Mouse (Mus musculus): ENCODE data around the gene Lysmd1. TPM values are rescaled to one million over a fixed set of nuclear protein-coding genes. Genes with fewer than 3 reads are reported as not detected.

Gene Lysmd1
- polyA plus RNA-seq, 1 experiment from 2014 or later: 14.4 TPM

GRCm38 (mm10) chr3:95135023-95135422 is 1.1 kb downstream of the Lysmd1 start:
- Histone ChIP-seq H3K9me3 (replicated peaks; ENCODE audit: low read length) (no peaks in the 10 kb centered on the region), H3K4me2 (ENCODE audit: low read length) (peak overlapping the region; percentile 53), H3K36me3 (ENCODE audit: insufficient read depth, low read length) (peaks cover 3% of the 10 kb centered on the region), H3K27me3 (ENCODE audit: insufficient read depth, low read length) (no peaks in the 10 kb centered on the region), H3K9ac (ENCODE audit: low read depth, low read length) (0 out of 2 replicates have a peak overlapping the region, but pooled peaks have one; percentile 31), H3K4me3 (replicated peaks; ENCODE audit: low read depth, low read length) (peak overlapping the region; percentile 30), H3K27ac (peak overlapping the region; percentile 50; the same call in 1 of the 2 replicates), H3K4me1 (replicated peaks; ENCODE audit: insufficient read depth, low read length) (peaks cover 12% of the 10 kb centered on the region)
- DNase-seq (ENCODE audit: low spot score): peak; percentile 68
- WGBS: 18% methylated on average over 6 of the region's 6 CpGs
- no peak for TF ChIP-seq CTCF (IDR thresholded peaks at IDR 0.05; ENCODE audit: low read depth)
- ATAC-seq (replicated peaks; ENCODE audit: low FRiP score, low read depth): no peak

GRCm38 (mm10) chr3:95135433-95136052 is 1.7 kb downstream of the Lysmd1 start:
- Histone ChIP-seq H3K27ac (peak overlapping the region; percentile 50; the same call in 1 of the 2 replicates), H3K4me2 (ENCODE audit: low read length) (peak overlapping the region; percentile 53), H3K4me1 (replicated peaks; ENCODE audit: insufficient read depth, low read length) (peaks cover 12% of the 10 kb centered on the region), H3K27me3 (ENCODE audit: insufficient read depth, low read length) (no peaks in the 10 kb centered on the region), H3K9me3 (replicated peaks; ENCODE audit: low read length) (no peaks in the 10 kb centered on the region), H3K9ac (ENCODE audit: low read depth, low read length) (no peak overlapping the region), H3K36me3 (ENCODE audit: insufficient read depth, low read length) (peaks cover 7% of the 10 kb centered on the region), H3K4me3 (replicated peaks; ENCODE audit: low read depth, low read length) (0 out of 2 replicates have a peak overlapping the region, but pooled peaks have one; percentile 30)
- TF ChIP-seq CTCF (IDR thresholded peaks at IDR 0.05; ENCODE audit: low read depth): no peak
- ATAC-seq (replicated peaks; ENCODE audit: low FRiP score, low read depth): no peak
- WGBS: 81% methylated on average over 7 of the region's 7 CpGs
- no peak for DNase-seq (ENCODE audit: low spot score)

DNA sequence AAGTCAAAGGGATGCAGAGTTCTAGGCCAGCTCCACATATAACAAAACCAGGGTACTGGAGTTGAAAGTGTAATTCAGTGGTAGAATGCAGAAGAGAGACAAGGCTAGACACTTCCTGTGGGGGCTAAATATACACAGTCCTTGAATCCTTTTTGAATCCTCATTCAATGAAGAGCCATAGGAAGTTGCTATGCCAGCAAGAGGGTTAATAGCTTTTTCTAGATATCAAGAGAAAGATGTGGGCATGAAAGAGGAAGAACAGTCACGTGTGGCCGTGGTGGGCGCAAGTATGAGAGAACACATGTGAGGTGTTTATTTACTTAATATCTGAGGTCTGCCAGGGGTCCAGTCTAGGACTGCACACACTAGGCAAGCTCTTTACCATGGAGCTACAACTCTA is 2.4 kb downstream of the Lysmd1 start:
- H3K9me3 ChIP-seq (replicated peaks; ENCODE audit: low read length): no peaks in the 10 kb centered on the region
- DNase-seq (ENCODE audit: low spot score) (no peak), ATAC-seq (replicated peaks; ENCODE audit: low FRiP score, low read depth) (no peak)
- H3K4me2 ChIP-seq (ENCODE audit: low read length): no peak overlapping the region
- WGBS: 94% methylated on average over 3 of the region's 3 CpGs
- TF ChIP-seq CTCF (IDR thresholded peaks at IDR 0.05; ENCODE audit: low read depth): no peak
- no peak overlapping the region for H3K4me3 ChIP-seq (replicated peaks; ENCODE audit: low read depth, low read length)
- H3K36me3 ChIP-seq (ENCODE audit: insufficient read depth, low read length): peaks cover 7% of the 10 kb centered on the region
- peaks cover 12% of the 10 kb centered on the region for H3K4me1 ChIP-seq (replicated peaks; ENCODE audit: insufficient read depth, low read length)
- H3K27me3 ChIP-seq (ENCODE audit: insufficient read depth, low read length): no peaks in the 10 kb centered on the region
- H3K9ac ChIP-seq (ENCODE audit: low read depth, low read length): no peak overlapping the region
- no peak overlapping the region for H3K27ac ChIP-seq

DNA sequence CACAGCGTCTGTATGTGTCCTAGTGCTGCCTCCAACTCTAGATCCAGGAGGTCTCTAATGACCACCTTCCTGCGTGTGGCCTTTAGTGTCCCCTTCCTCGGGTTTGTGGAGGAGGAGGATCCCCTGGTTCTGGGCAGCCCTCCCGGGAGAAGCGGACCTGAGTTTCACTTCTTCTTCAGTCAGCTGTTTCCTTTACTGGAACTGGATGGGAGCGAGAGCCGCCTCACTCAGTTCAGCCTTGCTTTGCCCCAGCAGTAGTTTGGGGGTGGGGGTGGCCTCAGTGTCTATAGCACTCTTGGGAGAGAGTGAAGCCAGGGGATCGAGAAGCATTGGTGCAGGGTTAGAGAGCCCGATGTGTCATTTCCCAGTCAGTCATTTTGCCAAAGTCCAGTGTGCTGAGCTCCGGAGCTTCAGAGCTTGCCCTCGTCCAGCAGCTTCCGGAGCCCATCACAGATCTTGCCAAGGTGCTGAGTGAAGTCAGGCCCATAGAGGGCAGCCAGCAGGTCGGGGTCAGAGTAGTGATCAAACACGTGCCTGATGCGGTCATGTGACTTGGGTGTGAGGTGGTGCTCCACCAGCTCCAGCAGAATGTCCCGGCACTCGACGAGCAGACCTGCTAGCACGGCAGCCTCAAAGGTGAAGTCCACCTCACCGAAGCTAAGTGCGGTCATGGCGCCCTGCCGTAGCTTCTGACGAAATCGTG is 5.8 kb downstream of the Lysmd1 start:
- peaks cover 7% of the 10 kb centered on the region for H3K36me3 ChIP-seq (ENCODE audit: insufficient read depth, low read length)
- H3K9me3 ChIP-seq (replicated peaks; ENCODE audit: low read length): no peaks in the 10 kb centered on the region
- WGBS: 73% methylated on average over 25 of the region's 25 CpGs
- DNase-seq (ENCODE audit: low spot score) (no peak), ATAC-seq (replicated peaks; ENCODE audit: low FRiP score, low read depth) (peak; percentile 31; the same call in 1 of the 2 replicates)
- no peak overlapping the region for H3K4me2 ChIP-seq (ENCODE audit: low read length)
- H3K27ac ChIP-seq: no peak overlapping the region
- H3K27me3 ChIP-seq (ENCODE audit: insufficient read depth, low read length): no peaks in the 10 kb centered on the region
- TF ChIP-seq CTCF (IDR thresholded peaks at IDR 0.05; ENCODE audit: low read depth): no peak
- no peak overlapping the region for H3K9ac ChIP-seq (ENCODE audit: low read depth, low read length)
- H3K4me1 ChIP-seq (replicated peaks; ENCODE audit: insufficient read depth, low read length): peaks cover 7% of the 10 kb centered on the region; the same call in 1 of the 2 replicates
- no peak overlapping the region for H3K4me3 ChIP-seq (replicated peaks; ENCODE audit: low read depth, low read length)

GRCm38 (mm10) chr3:95140289-95140595 is 6.4 kb downstream of the Lysmd1 start:
- no peaks in the 10 kb centered on the region for H3K9me3 ChIP-seq (replicated peaks; ENCODE audit: low read length)
- no peak overlapping the region for H3K9ac ChIP-seq (ENCODE audit: low read depth, low read length)
- peaks cover 7% of the 10 kb centered on the region; the same call in 1 of the 2 replicates for H3K4me1 ChIP-seq (replicated peaks; ENCODE audit: insufficient read depth, low read length)
- peaks cover 7% of the 10 kb centered on the region for H3K36me3 ChIP-seq (ENCODE audit: insufficient read depth, low read length)
- no peak overlapping the region for H3K4me3 ChIP-seq (replicated peaks; ENCODE audit: low read depth, low read length)
- no peak overlapping the region for H3K4me2 ChIP-seq (ENCODE audit: low read length)
- TF ChIP-seq CTCF (IDR thresholded peaks at IDR 0.05; ENCODE audit: low read depth): no peak
- DNase-seq (ENCODE audit: low spot score) (no peak), ATAC-seq (replicated peaks; ENCODE audit: low FRiP score, low read depth) (no peak; the same call in 1 of the 2 replicates)
- 70% methylated on average over 18 of the region's 18 CpGs for WGBS
- H3K27ac ChIP-seq: no peak overlapping the region
- no peaks in the 10 kb centered on the region for H3K27me3 ChIP-seq (ENCODE audit: insufficient read depth, low read length)

GRCm38 (mm10) chr3:95140795-95141194 is 6.9 kb downstream of the Lysmd1 start:
- ATAC-seq (replicated peaks; ENCODE audit: low FRiP score, low read depth) (no peak), DNase-seq (ENCODE audit: low spot score) (no peak)
- Histone ChIP-seq H3K36me3 (ENCODE audit: insufficient read depth, low read length) (peaks cover 7% of the 10 kb centered on the region), H3K27ac (no peak overlapping the region), H3K9me3 (replicated peaks; ENCODE audit: low read length) (no peaks in the 10 kb centered on the region), H3K27me3 (ENCODE audit: insufficient read depth, low read length) (no peaks in the 10 kb centered on the region), H3K4me2 (ENCODE audit: low read length) (no peak overlapping the region), H3K4me3 (replicated peaks; ENCODE audit: low read depth, low read length) (no peak overlapping the region), H3K9ac (ENCODE audit: low read depth, low read length) (no peak overlapping the region), H3K4me1 (replicated peaks; ENCODE audit: insufficient read depth, low read length) (0 out of 2 replicates have a peak, but pooled peaks cover 1% of the 10 kb centered on the region)
- WGBS: 95% methylated on average over 6 of the region's 6 CpGs
- TF ChIP-seq CTCF (IDR thresholded peaks at IDR 0.05; ENCODE audit: low read depth): no peak
